Mouse (Mus musculus) spleen, adult 18-20 months (tissue): Measurements from ENCODE around the gene Klrb1c.
"Not testable (repeated sequence)": the region's sequence is repeated elsewhere in the genome, so short reads cannot be mapped to it uniquely, and the experiment has no call there.

Experiments
- DNase-seq, 2 experiments: peaks; one replicate each; pipeline ENCODE4 v3.0.0; 2022; ENCODE audit warnings: mixed read lengths in 2 of 2

The Klrb1c gene

DNA sequence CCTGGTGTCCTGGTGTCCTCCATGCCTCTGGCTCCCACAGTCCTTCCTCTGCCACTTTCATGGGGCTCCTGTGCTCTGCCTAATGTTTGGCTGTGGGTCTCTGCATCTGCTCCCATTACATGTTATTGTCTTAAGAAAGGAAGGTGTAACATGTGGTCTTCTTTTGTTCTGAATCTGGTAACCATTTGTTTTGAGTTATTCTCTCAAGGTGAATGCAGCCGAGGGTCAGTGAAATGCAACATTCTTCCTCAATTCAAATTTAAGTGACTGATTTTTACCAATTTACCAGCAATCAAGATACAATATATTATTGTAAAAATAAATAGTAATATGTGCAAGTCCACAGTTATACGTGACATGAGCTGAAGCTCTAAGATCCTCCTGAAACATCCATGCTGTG is at the start of gene Klrb1c:
Gene Klrb1c (minus strand): TSS at position 101 of the 400 bp plus-strand sequence.
- no peak for DNase-seq

DNA sequence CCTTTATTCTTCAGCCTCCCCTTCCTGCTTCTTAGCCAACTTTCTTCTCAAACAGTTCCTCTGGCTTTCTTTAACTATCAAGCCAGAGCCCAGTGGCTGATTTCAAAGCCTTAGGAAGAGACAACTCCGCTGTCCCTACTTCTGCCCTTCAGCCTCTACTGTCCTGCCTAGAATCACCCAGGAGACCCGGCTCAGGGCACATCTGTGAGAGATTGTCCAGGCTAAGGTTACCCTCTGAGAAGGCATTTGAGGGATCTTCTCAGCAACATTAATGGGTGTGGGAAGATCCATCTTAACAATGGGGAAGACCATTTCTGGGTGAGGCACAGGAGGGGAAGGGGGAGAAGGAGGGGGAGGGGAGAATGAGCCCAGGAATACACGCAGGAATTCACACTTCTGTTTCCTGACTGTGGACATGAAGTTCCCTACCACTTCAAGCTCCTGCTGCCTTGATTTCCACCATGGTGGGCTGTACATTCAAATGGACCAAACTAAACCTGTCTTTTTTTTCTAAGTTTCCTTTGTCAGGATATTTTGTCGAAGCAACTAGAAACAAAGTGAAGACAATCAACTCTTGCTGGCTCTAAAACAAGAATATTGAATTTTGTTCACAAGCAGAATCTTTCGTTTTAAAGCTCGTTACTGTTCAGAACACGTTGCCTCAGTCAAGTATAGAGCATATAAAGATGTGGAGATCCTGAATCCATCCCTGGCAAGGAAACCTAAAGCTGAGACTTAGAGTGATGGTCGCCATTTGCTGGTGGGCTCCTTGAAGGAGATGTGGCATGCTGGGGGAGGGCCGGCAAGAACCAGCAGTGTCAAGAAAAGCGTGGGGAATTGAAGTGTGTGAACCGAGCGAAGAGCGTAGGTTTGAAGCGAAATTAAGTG is 48.7 kb upstream of the Klrb1c start:
- DNase-seq = no peak

DNA sequence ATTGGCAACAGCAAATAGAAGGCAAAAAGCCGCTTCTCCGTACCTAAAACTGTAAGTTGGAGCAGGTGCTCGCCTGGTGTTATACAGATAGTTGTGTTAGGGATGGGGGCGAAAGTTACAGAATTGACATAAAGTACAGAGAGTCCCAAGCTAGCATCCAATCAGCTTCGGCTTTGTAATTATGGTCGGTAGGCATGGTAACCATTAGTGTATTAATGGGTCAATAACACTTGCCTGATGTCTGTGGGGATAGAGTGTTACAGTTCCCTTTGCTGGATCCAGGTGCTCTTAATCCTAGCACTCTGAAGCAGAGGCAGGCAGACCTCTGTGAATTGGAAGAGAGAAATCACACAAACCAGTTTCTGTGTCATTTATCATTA is 47.9 kb upstream of the Klrb1c start:
- DNase-seq = no peak

DNA sequence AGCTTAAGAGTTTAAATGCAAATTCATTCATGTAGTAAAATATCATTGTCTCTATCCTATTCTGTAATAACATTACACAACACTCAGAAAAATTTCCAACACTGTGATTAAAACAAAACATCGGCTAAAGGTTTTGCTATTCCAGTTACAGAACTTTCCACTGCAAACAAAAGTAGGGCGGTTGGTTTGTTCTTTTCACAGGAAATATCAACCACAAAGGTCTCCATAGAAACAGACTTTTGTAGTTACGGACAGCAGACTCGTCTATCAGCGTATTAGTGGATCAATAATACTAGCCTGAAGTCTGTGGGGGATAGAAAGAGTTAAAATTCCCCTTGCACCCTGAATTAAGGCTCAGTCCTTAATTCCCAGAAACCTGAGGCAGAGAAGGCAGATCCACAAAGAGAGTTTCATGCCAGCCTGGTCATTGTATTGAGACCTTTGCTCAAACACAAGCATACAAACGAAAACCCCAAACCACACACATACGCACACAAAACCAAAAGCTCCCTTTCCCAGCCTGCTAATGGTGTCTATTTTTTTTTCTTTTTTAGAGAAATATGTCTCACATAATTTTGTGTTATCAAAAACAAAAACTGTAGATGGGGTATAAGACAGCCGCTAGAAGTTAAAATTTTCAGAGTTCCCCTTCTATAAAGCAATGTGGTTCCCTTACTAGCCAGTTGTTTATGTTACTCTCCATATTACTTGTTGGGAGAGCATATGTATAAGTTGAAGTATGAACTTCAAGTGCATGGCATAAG is 47.4 kb upstream of the Klrb1c start:
- DNase-seq = no peak

DNA sequence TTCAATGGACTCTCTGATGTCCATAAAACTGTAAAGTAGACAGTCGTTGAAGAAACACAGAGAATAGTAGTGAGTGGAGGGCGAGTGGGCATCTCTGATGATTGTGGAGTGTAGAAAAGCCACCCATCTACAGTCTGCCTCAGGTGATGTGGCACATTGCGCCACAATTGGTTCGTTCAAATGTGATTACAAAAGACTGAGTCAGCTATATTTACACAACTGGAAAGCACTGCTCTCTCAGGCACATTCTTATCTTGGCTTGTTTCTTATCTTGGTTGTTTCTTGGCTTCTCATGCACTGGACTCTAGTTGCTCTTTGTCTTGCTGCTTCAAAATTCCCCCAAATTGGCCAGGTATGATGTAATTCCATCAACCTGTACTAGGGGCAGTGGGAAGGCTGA is 46.6 kb upstream of the Klrb1c start:
- DNase-seq = no peak

DNA sequence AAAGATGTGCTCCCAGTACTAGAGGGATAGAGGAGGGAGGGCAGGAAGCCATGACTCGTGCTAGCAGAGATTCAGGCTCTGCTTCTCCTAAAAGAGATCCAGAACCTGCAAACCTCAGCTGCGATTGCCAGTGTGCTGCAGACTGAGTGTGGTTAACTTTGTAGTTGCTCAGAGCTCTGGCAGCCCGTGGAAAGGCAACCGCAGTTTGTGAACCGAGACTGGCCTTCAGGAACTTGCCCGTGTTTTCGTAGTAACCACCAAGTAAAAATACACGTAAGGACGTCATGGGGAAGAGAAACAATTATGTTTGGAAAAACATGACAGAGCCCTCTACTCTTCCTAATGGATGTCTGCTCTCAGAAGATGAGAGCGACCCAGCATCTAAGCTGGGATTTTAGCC is 44.0 kb upstream of the Klrb1c start:
- no peak for DNase-seq

DNA sequence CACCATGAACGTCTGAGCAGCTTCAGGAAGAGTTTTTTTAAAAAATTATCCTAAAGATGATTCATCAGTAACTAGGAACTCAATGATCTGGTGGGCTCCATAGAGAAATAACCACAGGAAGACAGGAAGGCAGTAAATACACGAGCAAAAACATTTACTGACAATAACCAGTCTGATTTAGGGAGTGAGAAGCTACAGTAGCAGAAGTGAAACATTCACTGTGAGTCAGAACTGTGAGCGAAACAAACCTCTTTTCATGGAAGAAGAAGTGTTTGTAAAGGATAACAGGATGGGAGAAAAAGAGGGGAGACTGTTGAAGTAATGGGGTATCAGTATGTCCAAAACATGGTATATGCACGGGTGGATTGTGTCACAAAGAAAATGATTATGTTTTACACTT is 40.8 kb upstream of the Klrb1c start:
- DNase-seq = no peak

DNA sequence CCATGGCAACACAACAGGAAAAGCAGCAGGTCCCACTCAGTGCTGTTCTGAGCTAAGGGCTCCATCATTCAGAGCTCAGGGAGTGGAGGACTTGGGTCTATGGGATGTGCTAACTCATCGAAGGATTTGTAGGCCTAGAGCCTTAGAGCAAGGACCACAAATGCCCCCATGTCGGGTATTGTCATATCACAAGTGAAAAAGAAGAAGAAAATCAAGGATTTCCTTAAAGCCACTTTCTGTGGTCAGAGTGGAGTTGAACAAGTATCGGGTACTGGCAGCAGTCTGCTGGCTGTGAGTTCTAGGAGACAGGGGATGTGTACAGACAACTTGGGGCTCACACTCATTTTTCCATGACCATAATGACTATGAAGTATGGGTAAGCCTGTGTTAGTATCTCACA is 37.8 kb upstream of the Klrb1c start:
- DNase-seq = no peak

DNA sequence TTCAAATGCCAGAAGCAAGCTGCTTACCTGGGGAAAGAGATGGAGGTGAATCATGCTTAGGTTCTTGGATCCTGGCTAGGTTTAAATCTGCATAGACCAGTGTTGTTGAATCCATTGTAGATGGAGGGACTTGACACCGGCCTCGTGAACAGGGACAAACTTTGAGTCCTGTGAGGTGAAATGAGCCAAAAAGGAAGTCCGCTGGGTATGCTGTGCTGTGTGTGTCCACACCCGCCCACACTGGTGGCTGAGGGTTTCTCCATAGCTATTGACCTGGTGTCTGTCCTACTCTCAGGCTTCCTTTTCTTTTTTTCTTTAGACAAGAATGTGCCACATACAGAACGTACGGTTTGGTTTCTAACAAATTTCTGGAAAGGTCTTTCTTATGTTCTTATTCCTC is 37.1 kb upstream of the Klrb1c start, which contains the start of the genes Gm44511 and Klrb1b:
Gene Gm44511 (minus strand): TSS at position 184 of the 400 bp plus-strand sequence.
Gene Klrb1b (minus strand): TSS at position 200 of the 400 bp plus-strand sequence.
- DNase-seq = no peak

DNA sequence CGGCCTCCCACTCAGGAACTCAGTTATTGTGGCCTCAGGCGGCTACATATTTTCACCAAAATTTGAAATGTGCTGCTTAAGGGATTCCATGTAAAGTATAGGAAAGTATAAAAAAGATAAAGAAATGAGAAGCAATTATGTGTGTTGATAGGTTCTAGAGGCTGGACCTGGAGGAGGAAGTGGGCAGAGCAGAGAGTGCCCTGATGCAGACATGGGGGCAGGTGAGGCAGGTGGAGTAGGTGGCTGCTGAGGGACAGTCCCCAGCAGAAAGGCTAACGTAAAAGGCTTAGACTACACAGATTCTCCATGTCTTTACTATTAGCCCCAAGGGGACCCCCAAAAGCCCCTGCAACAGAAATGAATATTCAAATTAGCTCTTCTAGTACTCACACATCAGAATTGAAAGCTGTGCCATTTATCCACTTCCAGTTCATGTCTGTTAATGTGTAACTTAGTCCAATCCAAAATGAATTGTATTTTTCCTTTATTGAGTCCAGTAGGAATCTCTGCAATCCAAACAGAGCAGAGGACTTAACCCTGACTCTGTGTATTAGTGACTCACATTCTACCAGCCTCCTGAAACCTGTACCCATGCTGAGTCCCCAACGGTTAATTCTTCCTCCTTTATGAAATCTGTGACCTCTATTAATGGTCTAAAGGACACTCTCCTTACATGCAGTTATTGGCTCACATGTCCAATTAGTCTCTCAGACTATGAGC is 29.2 kb upstream of the Klrb1c start:
- DNase-seq = no peak

DNA sequence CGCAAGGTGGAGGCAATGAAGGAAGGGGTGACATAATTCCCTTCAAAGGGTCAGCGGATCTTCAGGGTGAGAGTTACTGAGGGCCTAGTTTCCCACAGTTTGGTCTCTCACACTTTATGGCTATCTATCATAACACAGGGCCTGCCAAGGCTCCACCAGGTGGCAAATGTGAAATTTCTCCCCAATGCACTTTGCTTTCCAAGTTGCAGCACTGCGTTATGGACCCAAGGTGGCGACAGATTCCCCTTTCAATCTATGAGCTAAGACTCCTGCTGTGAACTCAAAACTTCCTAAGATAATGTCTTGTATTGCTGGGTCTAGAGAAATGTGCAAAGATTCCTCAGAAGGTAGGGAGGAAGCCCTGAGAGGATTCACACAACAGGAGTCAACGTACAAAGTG is 19.5 kb upstream of the Klrb1c start:
- DNase-seq = peak in 1 of 2 experiments; percentile 43

DNA sequence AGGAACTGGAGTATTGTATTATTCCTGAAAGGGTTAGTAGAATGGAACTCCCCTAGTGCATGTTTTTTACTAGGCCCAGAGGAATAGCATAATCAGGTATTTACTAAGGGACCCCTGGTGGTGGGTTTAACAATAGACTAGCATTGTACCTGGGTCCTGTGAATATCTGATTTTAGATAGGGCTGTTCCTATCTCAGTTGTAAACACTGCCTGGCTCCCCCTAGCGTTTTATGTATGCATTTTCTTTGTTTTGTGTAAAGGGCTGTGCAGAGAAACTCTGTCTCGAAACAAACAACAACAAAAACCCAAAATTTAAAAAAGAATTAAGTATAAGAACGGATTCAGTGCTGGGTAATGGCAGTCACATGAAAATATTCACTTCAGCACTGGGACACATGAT is 18.0 kb upstream of the Klrb1c start:
- DNase-seq = no peak

DNA sequence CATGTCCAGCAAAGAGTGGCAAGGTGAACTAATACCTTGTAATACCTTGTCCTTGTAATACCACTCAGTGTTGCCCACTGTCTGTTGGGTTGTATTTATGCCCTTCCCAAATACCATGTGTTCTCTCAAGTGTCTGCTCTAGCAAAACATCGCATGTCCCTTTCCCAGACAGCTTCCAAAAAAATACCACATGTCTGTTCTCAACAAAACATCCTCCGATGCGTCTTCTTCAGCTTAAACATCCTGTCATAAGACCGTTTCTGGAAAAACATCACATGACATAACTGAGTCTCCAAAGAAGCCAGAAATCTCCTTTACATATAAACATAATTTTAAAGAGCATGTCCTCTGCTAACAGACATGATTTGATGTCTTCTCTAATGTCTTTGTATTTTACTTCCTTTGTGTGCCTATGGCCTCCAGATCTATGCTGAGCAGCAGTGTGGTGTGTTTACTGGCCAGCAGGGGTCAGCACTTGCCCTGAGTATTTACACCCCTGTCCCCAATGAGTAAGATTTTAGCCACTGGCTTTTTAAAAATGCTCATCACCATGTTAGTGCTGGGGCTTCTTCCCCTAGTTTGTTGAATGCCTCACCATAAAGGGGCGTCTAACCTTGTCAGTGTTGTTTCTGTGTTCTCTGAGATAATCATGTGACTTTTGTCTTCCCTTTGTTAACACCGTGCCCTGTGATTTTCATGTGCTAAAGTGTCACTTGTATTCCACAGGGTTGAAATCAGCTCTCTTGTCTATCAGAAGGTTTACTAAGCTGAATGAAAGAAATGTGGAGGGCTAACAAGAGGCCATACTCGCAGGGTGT is 16.0 kb upstream of the Klrb1c start:
- peak; percentile 36 to 71 for DNase-seq

DNA sequence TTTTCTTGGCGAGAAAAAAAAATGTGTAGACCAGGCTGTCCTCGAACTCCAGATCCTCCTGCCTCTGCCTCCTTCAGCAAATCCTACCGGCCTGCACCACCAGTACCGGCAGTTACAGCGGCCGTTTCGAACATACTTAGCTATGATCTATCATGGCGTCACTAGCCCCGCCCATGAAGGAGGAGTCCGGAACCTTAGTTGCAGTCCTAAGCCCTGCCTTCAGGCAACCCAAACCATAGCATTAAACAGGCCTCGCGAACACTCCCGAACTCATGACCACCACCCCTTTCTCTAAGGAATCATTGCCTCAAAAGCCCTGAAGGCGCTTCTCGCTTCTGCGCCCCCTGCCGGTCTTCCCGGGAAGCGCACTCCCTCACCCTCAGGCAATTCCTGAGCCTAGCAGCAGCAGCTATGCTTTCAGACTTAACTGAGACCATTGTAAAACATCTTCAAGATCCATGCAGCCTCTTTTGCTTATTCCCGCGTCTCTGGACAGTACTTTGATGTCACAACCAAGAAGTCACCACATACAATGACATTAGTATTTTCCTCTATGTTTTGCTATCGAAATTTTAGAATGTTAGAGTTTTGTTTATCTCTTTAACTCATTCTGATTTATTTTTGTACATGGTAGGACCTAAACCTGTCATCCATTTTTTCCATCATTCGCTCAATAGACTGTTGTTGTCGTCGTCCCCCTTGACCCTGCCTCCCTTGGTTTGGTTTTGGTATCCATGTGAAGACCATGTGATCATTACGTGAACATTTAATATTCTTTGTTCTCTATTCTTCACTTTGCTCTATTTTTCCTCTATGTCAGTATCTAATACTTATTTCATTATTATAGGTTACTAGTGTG is 14.2 kb upstream of the Klrb1c start:
- DNase-seq = peak; percentile 88 to 89

DNA sequence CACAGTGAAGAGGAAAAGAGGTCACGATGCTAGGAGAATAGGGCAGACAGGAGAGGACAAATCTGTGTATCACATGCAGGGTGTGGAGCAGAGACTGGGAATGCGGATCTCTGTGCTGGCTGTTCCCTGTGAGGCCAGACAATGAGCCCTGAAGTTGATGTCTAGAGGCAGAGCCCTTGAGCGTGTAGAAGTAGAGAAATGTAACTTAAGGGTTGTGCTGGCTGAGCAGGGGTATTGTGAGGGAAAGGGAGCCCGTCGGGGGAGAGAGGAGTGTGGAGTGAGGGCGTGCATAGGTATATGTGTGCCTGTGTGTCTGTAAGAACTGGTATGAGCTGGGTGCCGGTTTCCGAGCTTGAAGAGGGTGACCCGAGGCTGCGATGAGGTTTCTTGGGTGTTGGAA is 13.5 kb upstream of the Klrb1c start:
- no peak for DNase-seq

DNA sequence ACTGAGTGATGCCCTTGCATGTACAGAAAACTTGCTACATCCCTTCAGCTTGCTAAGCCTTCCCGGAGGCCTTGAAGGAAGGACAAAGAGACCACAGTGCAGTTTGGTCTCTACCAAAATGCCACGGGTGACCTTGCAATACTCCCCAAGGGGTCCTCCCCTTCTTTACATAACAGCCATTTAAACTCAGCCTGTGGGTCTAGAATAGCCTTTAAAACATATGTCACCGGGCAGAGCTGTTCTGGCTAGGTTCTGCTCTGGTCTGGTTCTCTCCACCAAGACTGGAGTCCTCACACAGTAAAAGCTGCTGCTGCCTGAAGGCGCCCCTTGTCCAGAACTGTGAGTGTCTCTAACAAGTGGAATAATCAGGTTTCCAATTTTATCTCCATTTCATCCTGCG is 11.7 kb upstream of the Klrb1c start:
- not testable (repeated sequence) for DNase-seq

DNA sequence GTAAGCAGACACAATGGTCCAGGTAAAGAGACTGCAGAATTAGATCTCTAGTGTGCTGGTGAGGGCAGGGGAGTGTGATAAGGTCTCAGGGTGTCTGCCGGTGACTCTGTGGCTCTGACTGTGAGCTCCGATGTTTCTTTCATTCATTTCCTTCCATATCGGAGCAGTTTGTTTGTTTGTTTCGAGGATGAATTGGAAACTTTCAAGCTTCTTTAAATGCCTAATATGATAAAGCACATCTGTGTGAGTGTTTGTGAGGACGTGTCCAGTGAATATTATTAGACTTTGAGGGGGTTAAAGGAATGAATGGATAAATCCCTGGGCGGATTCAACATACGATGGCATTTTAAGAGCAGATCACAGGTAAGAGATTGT is 10.9 kb upstream of the Klrb1c start:
- DNase-seq = no peak

DNA sequence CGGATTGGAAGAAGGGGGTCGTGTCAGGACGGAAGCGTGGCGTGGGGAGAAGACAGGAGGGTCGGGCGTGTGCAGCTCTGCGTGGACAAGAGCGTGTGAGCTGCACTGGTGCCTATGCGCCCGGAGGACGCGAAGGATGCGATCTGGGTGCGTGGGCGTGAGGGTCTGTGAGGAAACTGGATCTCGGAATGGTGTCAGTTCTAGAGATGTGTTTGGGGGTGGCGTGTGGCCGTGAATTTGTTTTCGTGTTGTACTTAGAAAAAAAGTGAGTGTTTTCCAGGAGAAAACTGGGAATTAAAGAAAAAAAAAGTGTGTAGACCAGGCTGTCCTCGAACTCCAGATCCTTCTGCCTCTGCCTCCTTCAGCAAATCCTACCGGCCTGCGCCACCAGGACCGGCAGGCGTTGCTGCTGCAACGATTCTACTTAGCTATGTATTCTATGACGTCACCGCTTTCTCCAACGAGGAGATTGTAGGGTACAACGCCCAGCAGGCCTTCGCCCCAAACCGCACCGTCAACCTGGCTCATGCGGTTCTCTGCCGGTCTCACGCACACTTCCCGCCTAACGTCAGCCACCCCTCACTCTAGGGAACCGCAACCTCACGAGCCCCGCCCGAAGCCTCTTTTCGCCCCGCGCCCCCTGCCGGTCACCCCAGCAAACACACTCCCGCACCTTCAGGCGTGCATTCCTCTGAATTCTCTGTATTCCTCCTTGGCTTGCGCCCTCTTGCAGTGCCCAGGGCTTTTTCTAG is 10.3 kb upstream of the Klrb1c start:
- DNase-seq = peak; percentile 73 to 81

DNA sequence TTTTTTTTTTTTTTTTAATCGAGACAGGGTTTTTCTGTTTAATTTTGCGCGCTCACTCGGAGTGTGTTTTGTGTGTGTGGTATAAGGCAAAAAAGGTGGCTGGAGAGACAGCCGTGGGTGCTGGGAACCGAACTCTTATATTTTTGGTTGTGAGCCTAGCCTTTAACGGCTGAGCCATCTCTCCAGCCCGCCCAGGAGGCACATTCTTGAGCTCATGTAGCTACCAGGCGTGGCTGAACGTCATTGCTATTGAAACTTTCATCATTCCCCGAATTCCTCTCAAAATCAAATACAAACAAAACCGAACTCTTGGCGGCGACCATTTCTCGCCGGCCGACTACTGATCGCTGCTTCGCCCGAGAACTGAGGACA is 9.7 kb upstream of the Klrb1c start:
- DNase-seq = peak; percentile 64 to 65

DNA sequence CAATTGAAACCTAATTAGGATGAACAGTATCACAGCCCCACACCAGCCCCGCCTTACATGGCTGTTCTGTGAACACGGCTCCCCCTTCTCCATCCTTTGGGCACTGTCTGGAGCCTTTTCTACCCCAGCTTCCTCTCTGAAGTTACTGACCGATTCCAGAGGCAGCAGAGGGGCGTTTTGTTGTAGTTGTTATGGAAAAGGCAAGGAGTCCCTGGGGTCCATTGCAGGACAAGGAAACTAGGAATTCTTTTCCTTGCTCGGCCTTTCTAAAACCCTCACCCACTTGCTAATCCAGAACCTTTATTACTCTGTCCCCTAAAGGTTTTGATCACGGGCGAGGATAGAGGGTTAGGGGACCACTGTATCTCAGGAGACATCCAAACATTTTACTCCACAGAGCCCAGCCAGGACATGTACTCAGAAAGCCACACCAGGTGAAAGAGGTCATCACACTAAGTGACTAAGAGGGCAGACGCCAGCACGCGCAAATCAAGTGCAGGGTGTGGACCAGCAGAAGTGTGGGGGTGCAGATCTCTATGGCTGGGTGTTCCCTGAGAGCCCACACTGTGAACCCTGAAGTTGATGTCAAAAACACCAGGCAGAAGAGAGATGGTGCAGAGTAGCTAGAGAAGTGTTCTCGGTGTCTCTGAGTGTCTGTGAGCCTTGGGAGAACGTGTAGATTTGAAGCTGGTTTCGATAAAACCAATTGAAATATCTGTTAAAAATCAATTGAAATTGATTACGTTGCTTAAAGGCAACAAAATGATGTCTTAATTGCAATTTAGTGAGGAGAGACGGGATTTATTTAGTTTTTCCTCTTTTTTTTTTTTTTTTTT is 9.1 kb upstream of the Klrb1c start:
- DNase-seq = no peak
